Mouse (Mus musculus): ENCODE results near the gene Spata32. TPM values are rescaled to one million over a fixed set of nuclear protein-coding genes. Genes with fewer than 3 reads are reported as not detected.
"Not testable (repeated sequence)": the region's sequence is repeated elsewhere in the genome, so short reads cannot be mapped to it uniquely, and the experiment has no call there.

The Spata32 gene
- total and polyA plus RNA-seq, 3 experiments: not detected

- H3K27ac ChIP-seq (ENCODE audit: insufficient read depth, low read depth); H3K79me2 ChIP-seq (replicated peaks; ENCODE audit: control insufficient read depth, extremely low read depth, insufficient read depth, poor library complexity, severe bottlenecking); H3K27me3 ChIP-seq (replicated peaks); in situ Hi-C loops (cut with MboI; ENCODE audit: low pct_ligation_motif_present, low pct_unique_long_range_greater_than_20kb, low sequenced_read_pairs); dilution Hi-C loops (cut with MboI; ENCODE audit: extremely low pct_ligation_motif_present, extremely low pct_unique_long_range_greater_than_20kb, low sequenced_read_pairs); H3K9ac ChIP-seq (ENCODE audit: insufficient read depth, low read depth); H3K4me3 ChIP-seq (replicated peaks in 1 of 3; ENCODE audit: low read depth in 2 of 3, low read length in 2 of 3, poor library complexity in 1 of 3); H3K4me2 ChIP-seq (ENCODE audit: insufficient read depth, low read depth, poor library complexity, severe bottlenecking); DNase-seq (ENCODE audit: extremely low read depth); H3K9me3 ChIP-seq (replicated peaks; ENCODE audit: low read length): not testable (repeated sequence)
- Histone ChIP-seq H3K36me3 (replicated peaks in 1 of 2; ENCODE audit: control insufficient read depth in 1 of 2, insufficient read depth in 1 of 2, low read length in 1 of 2) (peaks cover 66 to 83% of the 10 kb centered on the region in 2 experiments), H3K4me1 (ENCODE audit: control insufficient read depth in 1 of 2, insufficient read depth in 2 of 2) (peaks cover 0 to 20% of the 10 kb centered on the region in 2 experiments; a peak in 2 of 4 replicates)
These were observed 4.5 kb upstream of the Spata32 start for GRCm38 (mm10) chr11:103222718-103223117.

DNA sequence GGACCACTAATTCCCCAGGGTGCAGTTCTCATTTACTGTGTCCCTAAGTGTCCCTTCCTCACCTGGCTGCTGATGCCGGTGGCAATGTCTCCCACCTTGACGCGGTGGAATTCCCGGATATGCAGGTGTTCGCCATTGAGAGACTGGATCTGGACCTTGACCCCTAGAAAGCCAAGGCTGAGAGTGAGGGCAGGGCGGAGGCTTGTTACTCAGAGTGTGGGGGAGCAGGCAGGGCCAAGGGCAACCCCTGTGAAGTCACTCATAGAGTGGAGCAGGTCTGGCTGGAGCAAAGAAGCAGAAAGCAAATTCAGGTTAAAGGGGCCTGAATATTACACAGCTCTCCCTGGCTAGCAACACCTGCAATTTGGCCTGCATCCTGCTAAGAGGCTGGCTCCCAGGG lies 3.2 kb upstream of the Spata32 start:
- no peak overlapping the region for H3K4me2 ChIP-seq (ENCODE audit: insufficient read depth, low read depth, poor library complexity, severe bottlenecking)
- H3K4me1 ChIP-seq (ENCODE audit: control insufficient read depth in 1 of 2, insufficient read depth in 2 of 2): peaks cover 0 to 17% of the 10 kb centered on the region in 2 experiments; a peak in 2 of 4 replicates
- peaks cover 53 to 70% of the 10 kb centered on the region in 2 experiments for H3K36me3 ChIP-seq (replicated peaks in 1 of 2; ENCODE audit: control insufficient read depth in 1 of 2, insufficient read depth in 1 of 2, low read length in 1 of 2)
- in situ Hi-C loops (cut with MboI; ENCODE audit: low pct_ligation_motif_present, low pct_unique_long_range_greater_than_20kb, low sequenced_read_pairs): no loop called here
- no peaks in the 10 kb centered on the region for H3K79me2 ChIP-seq (replicated peaks; ENCODE audit: control insufficient read depth, extremely low read depth, insufficient read depth, poor library complexity, severe bottlenecking)
- TF ChIP-seq MAZ (IDR thresholded peaks at IDR 0.05; ENCODE audit: low read depth, low read length) (no peak), RCOR1 (conservative IDR thresholded peaks at IDR 0.05; ENCODE audit: low read depth, low read length) (no peak), ZKSCAN1 (IDR thresholded peaks at IDR 0.05; ENCODE audit: borderline replicate concordance, low read depth, low read length) (no peak), ELF1 (IDR thresholded peaks at IDR 0.05; ENCODE audit: low read depth, low read length) (no peak), RAD21 (IDR thresholded peaks at IDR 0.05; ENCODE audit: low read depth, low read length) (no peak), MAX (IDR thresholded peaks at IDR 0.05; ENCODE audit: low read length) (no peak)
- no peak overlapping the region for H3K27ac ChIP-seq (ENCODE audit: insufficient read depth, low read depth)
- no peaks in the 10 kb centered on the region for H3K27me3 ChIP-seq (replicated peaks)
- DNase-seq (ENCODE audit: extremely low read depth): no peak
- dilution Hi-C loops (cut with MboI; ENCODE audit: extremely low pct_ligation_motif_present, extremely low pct_unique_long_range_greater_than_20kb, low sequenced_read_pairs): no loop called here
- H3K9ac ChIP-seq (ENCODE audit: insufficient read depth, low read depth): no peak overlapping the region
- no peak overlapping the region for H3K4me3 ChIP-seq (replicated peaks in 1 of 3; ENCODE audit: low read depth in 2 of 3, low read length in 2 of 3, poor library complexity in 1 of 3)
- H3K9me3 ChIP-seq (replicated peaks; ENCODE audit: low read length): no peaks in the 10 kb centered on the region

DNA sequence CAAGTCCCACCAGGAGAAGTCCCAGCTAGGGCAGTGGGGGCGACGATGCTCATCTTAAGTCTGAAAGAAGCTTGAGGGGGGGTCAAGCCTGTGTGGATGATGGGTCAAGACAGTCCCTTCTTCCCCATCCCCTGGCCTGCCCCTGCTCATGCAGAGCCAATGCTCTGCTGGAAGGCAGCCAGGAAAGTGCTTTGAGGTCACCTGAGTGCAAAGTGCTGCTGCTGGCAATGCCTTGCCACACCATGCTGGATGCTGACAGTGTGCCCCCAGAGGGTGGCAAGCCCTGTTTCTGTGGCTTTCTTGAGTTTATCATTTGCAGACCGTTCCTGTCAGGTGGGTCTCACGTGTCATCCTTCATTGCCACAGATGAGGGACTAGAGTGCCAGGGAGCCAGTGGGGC lies 1.8 kb upstream of the Spata32 start:
- no peaks in the 10 kb centered on the region for H3K9me3 ChIP-seq (replicated peaks; ENCODE audit: low read length)
- H3K9ac ChIP-seq (ENCODE audit: insufficient read depth, low read depth): no peak overlapping the region
- H3K79me2 ChIP-seq (replicated peaks; ENCODE audit: control insufficient read depth, extremely low read depth, insufficient read depth, poor library complexity, severe bottlenecking): no peaks in the 10 kb centered on the region
- peaks cover 41 to 56% of the 10 kb centered on the region in 2 experiments for H3K36me3 ChIP-seq (replicated peaks in 1 of 2; ENCODE audit: control insufficient read depth in 1 of 2, insufficient read depth in 1 of 2, low read length in 1 of 2)
- in situ Hi-C loops (cut with MboI; ENCODE audit: low pct_ligation_motif_present, low pct_unique_long_range_greater_than_20kb, low sequenced_read_pairs) (no loop called here), dilution Hi-C loops (cut with MboI; ENCODE audit: extremely low pct_ligation_motif_present, extremely low pct_unique_long_range_greater_than_20kb, low sequenced_read_pairs) (no loop called here)
- no peak overlapping the region for H3K4me3 ChIP-seq (replicated peaks in 1 of 3; ENCODE audit: low read depth in 2 of 3, low read length in 2 of 3, poor library complexity in 1 of 3)
- H3K4me1 ChIP-seq (ENCODE audit: control insufficient read depth in 1 of 2, insufficient read depth in 2 of 2): peaks cover 0 to 14% of the 10 kb centered on the region in 2 experiments; a peak in 2 of 4 replicates
- H3K27ac ChIP-seq (ENCODE audit: insufficient read depth, low read depth): no peak overlapping the region
- no peak for DNase-seq (ENCODE audit: extremely low read depth)
- no peaks in the 10 kb centered on the region for H3K27me3 ChIP-seq (replicated peaks)
- no peak overlapping the region for H3K4me2 ChIP-seq (ENCODE audit: insufficient read depth, low read depth, poor library complexity, severe bottlenecking)
- TF ChIP-seq IRF4 (IDR thresholded peaks at IDR 0.05; ENCODE audit: low read depth, low read length): no peak

All from CH12.LX (cell line).